Mouse (Mus musculus) small intestine, adult 2 months (tissue): Measurements from ENCODE around the gene Omp.

ENCODE experiments used
- CTCF ChIP-seq: fragments of 200-500 bp; IDR thresholded peaks from 2 replicates; pipeline ENCODE4 v1.5.1; 2012; ENCODE audit warnings: low read depth, mild to moderate bottlenecking, control low read depth, inconsistent platforms, low read length, moderate library complexity, mixed read lengths; ENCODE audit not compliant: insufficient replicate concordance, insufficient read length; ENCODE audit errors: extremely low read depth
- POLR2A ChIP-seq: fragments of 200-500 bp; IDR thresholded peaks from 2 replicates; pipeline ENCODE4 v1.6.1; 2012; ENCODE audit warnings: low read depth, mild to moderate bottlenecking, control low read depth, inconsistent platforms, low read length, moderate library complexity

- no peak for TF ChIP-seq CTCF
- no peak for TF ChIP-seq POLR2A
Measured at GRCm38 (mm10) chr7:98124701-98125100, 20.6 kb downstream of the Omp start.
